Mouse (Mus musculus): Measurements from ENCODE around the gene Jmjd8. TPM values are rescaled to one million over a fixed set of nuclear protein-coding genes. Genes with fewer than 3 reads are reported as not detected.

Gene Jmjd8
- polyA plus RNA-seq, 1 experiment, result 15.5 TPM

GRCm38 (mm10) chr17:25835301-25835700, 6.6 kb downstream of the Jmjd8 start:
- Histone ChIP-seq H3K4me3 (no peak overlapping the region), H3K36me3 (ENCODE audit: control insufficient read depth, insufficient read depth) (peaks cover 13% of the 10 kb centered on the region), H3K4me2 (ENCODE audit: low read depth) (no peak overlapping the region), H3K27me3 (ENCODE audit: control insufficient read depth, insufficient read depth, insufficient read length) (no peaks in the 10 kb centered on the region), H3ac (ENCODE audit: control insufficient read depth, insufficient read length) (no peak overlapping the region), H3K79me2 (ENCODE audit: control insufficient read depth, insufficient read depth) (peaks cover 31% of the 10 kb centered on the region)
- TF ChIP-seq E2F4 (IDR thresholded peaks at IDR 0.05; ENCODE audit: insufficient read depth) (no peak), POLR2A (IDR thresholded peaks at IDR 0.05; ENCODE audit: insufficient read length, low read depth) (no peak), REST (IDR thresholded peaks at IDR 0.05; ENCODE audit: insufficient read depth, insufficient read length) (no peak), TCF12 (IDR thresholded peaks at IDR 0.05; ENCODE audit: insufficient read depth, poor library complexity, severe bottlenecking) (no peak), MYOG (IDR thresholded peaks at IDR 0.05; ENCODE audit: control insufficient read depth in 1 of 3, insufficient read depth in 1 of 3, insufficient read length in 2 of 3, low read depth in 2 of 3) (no peak), TCF3 (IDR thresholded peaks at IDR 0.05; ENCODE audit: insufficient read length, low read depth) (no peak), POLR2AphosphoS2 (IDR thresholded peaks at IDR 0.05; ENCODE audit: insufficient read length, low read depth) (no peak), USF1 (IDR thresholded peaks at IDR 0.05; ENCODE audit: low read depth) (no peak), CEBPB (IDR thresholded peaks at IDR 0.05; ENCODE audit: insufficient read depth, poor library complexity, severe bottlenecking) (no peak), MAX (IDR thresholded peaks at IDR 0.05; ENCODE audit: low read depth) (no peak), MYOD1 (IDR thresholded peaks at IDR 0.05; ENCODE audit: control insufficient read depth in 1 of 3, insufficient read length in 2 of 3, low read depth in 2 of 3) (no peak), SRF (IDR thresholded peaks at IDR 0.05; ENCODE audit: control insufficient read depth, insufficient read length, low read depth) (no peak)

DNA sequence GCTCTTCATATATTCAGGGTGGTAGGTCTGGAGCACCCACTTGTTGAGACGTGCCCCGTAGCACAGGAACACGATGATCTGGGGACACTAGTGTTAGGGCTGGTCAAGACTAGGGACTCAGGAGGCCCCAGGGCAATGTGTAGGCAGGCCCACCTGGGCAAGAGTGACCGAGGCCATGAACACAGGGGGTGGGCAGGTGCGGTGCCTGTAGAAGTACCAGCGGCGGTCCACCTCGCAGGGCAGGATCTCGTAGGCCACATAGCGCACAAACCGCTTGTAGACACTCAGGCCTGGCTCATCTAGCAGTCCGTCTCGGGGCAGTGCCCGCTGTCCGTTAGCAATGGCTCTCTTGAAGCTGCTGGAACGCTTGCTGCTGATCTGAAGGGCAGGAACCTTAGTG, 7.1 kb downstream of the Jmjd8 start:
- no peak for TF ChIP-seq USF1 (IDR thresholded peaks at IDR 0.05; ENCODE audit: low read depth)
- TF ChIP-seq TCF12 (IDR thresholded peaks at IDR 0.05; ENCODE audit: insufficient read depth, poor library complexity, severe bottlenecking), result no peak
- TF ChIP-seq MYOG (IDR thresholded peaks at IDR 0.05; ENCODE audit: control insufficient read depth in 1 of 3, insufficient read depth in 1 of 3, insufficient read length in 2 of 3, low read depth in 2 of 3), result no peak
- peak; percentile 37 for TF ChIP-seq POLR2AphosphoS2 (IDR thresholded peaks at IDR 0.05; ENCODE audit: insufficient read length, low read depth)
- no peak overlapping the region for H3K4me3 ChIP-seq
- no peak overlapping the region for H3K4me2 ChIP-seq (ENCODE audit: low read depth)

GRCm38 (mm10) chr17:25836397-25837075, 7.9 kb downstream of the Jmjd8 start:
- H3ac ChIP-seq (ENCODE audit: control insufficient read depth, insufficient read length), result no peak overlapping the region
- no peak overlapping the region for H3K4me3 ChIP-seq
- no peak overlapping the region for H3K4me2 ChIP-seq (ENCODE audit: low read depth)
- TF ChIP-seq MYOG (IDR thresholded peaks at IDR 0.05; ENCODE audit: control insufficient read depth in 1 of 3, insufficient read depth in 1 of 3, insufficient read length in 2 of 3, low read depth in 2 of 3), result no peak
- peak; percentile 6 for TF ChIP-seq POLR2A (IDR thresholded peaks at IDR 0.05; ENCODE audit: insufficient read length, low read depth)
- TF ChIP-seq MYOD1 (IDR thresholded peaks at IDR 0.05; ENCODE audit: control insufficient read depth in 1 of 3, insufficient read length in 2 of 3, low read depth in 2 of 3), result peak in 1 of 3 experiments; percentile 8
- no peaks in the 10 kb centered on the region for H3K27me3 ChIP-seq (ENCODE audit: control insufficient read depth, insufficient read depth, insufficient read length)
- peaks cover 22% of the 10 kb centered on the region for H3K79me2 ChIP-seq (ENCODE audit: control insufficient read depth, insufficient read depth)
- peaks cover 13% of the 10 kb centered on the region for H3K36me3 ChIP-seq (ENCODE audit: control insufficient read depth, insufficient read depth)

More for the DNA sequence above, 7.1 kb downstream of the Jmjd8 start:
- no peak overlapping the region for H3ac ChIP-seq (ENCODE audit: control insufficient read depth, insufficient read length)
- H3K36me3 ChIP-seq (ENCODE audit: control insufficient read depth, insufficient read depth), result peaks cover 13% of the 10 kb centered on the region
- peaks cover 30% of the 10 kb centered on the region for H3K79me2 ChIP-seq (ENCODE audit: control insufficient read depth, insufficient read depth)
- H3K27me3 ChIP-seq (ENCODE audit: control insufficient read depth, insufficient read depth, insufficient read length), result no peaks in the 10 kb centered on the region

DNA sequence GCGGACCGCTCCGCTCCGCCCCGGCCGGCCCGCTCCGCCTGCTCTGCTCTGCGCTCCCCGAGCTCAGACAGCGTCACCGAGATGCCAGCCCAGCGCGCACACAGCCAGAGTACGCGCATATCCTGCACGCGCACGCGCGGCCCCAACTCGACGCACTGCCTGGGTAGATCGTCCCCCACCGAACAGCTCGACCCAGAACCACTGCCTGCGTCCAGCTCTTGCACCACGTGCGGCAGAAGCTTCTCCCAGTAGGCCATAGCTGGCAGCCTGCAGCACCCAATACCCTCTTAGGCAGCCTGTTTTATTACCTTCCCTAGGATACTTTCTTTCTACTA, 8.4 kb downstream of the Jmjd8 start, which contains the start of gene Rhbdl1:
Rhbdl1 (minus strand) TSS at position 220 of the 335 bp plus-strand sequence.
- H3K4me2 ChIP-seq (ENCODE audit: low read depth), result no peak within 1 kb of the TSS
- peaks cover 17% of the 10 kb centered on the region for H3K79me2 ChIP-seq (ENCODE audit: control insufficient read depth, insufficient read depth)
- H3ac ChIP-seq (ENCODE audit: control insufficient read depth, insufficient read length), result no peak within 1 kb of the TSS
- no peaks in the 10 kb centered on the region for H3K27me3 ChIP-seq (ENCODE audit: control insufficient read depth, insufficient read depth, insufficient read length)
- H3K4me3 ChIP-seq, result no peak within 1 kb of the TSS
- TF ChIP-seq POLR2AphosphoS2 (IDR thresholded peaks at IDR 0.05; ENCODE audit: insufficient read length, low read depth), result peak; percentile 88
- TF ChIP-seq SRF (IDR thresholded peaks at IDR 0.05; ENCODE audit: control insufficient read depth, insufficient read length, low read depth), result no peak
- H3K36me3 ChIP-seq (ENCODE audit: control insufficient read depth, insufficient read depth), result peaks cover 13% of the 10 kb centered on the region

DNA sequence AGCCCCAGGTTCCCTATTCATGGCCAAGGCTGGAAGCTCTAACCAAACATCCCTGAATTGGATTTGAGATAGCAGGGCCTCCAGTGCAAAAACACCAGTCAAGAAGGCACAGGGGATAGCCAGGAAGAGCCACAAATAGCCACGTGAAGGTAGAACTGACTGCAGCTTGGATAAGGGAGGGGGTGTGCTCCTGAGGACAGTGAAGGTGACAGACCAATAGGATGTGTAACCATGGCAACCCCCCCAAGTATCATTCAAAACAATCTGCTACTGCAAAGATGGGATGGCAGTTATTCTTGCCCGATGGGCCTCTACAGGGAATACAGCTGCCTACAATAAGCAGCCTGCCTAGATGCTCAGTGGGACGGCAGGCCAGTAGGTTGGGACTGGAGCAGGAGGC, 8.9 kb downstream of the Jmjd8 start:
- peaks cover 13% of the 10 kb centered on the region for H3K36me3 ChIP-seq (ENCODE audit: control insufficient read depth, insufficient read depth)
- H3K4me3 ChIP-seq, result no peak overlapping the region
- no peaks in the 10 kb centered on the region for H3K27me3 ChIP-seq (ENCODE audit: control insufficient read depth, insufficient read depth, insufficient read length)
- H3ac ChIP-seq (ENCODE audit: control insufficient read depth, insufficient read length), result no peak overlapping the region
- no peak overlapping the region for H3K4me2 ChIP-seq (ENCODE audit: low read depth)
- TF ChIP-seq MYOD1 (IDR thresholded peaks at IDR 0.05; ENCODE audit: control insufficient read depth in 1 of 3, insufficient read length in 2 of 3, low read depth in 2 of 3), result no peak
- TF ChIP-seq REST (IDR thresholded peaks at IDR 0.05; ENCODE audit: insufficient read depth, insufficient read length), result no peak
- TF ChIP-seq E2F4 (IDR thresholded peaks at IDR 0.05; ENCODE audit: insufficient read depth), result no peak
- no peak for TF ChIP-seq SRF (IDR thresholded peaks at IDR 0.05; ENCODE audit: control insufficient read depth, insufficient read length, low read depth)
- no peak for TF ChIP-seq TCF3 (IDR thresholded peaks at IDR 0.05; ENCODE audit: insufficient read length, low read depth)
- no peak for TF ChIP-seq TCF12 (IDR thresholded peaks at IDR 0.05; ENCODE audit: insufficient read depth, poor library complexity, severe bottlenecking)
- no peak for TF ChIP-seq MYOG (IDR thresholded peaks at IDR 0.05; ENCODE audit: control insufficient read depth in 1 of 3, insufficient read depth in 1 of 3, insufficient read length in 2 of 3, low read depth in 2 of 3)
- peak; percentile 34 for TF ChIP-seq POLR2AphosphoS2 (IDR thresholded peaks at IDR 0.05; ENCODE audit: insufficient read length, low read depth)
- peaks cover 14% of the 10 kb centered on the region for H3K79me2 ChIP-seq (ENCODE audit: control insufficient read depth, insufficient read depth)

All from myocyte (in vitro differentiated cells).